Mouse (Mus musculus): Measurements from ENCODE around the gene Gm10382.
"Not testable (repeated sequence)": the region's sequence is repeated elsewhere in the genome, so short reads cannot be mapped to it uniquely, and the experiment has no call there.

Gm10382 gene

DNA sequence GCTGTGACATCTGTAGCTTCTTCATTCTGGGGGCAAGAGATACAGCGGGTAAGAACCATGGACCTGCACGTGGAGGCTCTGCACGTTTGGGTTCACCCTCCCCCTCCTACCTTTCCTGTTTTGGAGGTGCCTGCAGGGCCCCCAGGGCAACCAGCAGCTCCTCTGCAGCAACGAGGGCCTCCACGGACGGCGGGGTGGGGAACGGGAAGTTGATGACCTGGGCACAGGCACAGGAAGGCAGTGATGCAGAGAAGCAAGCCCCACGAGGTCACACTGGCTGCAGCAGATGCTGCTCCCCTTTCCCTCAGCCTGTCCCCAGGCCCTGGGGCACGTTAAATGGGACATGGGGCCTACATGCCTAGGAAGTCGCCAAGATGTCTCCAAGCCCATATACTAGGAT is 30.0 kb downstream of the Gm10382 start:
- no peak for DNase-seq

DNA sequence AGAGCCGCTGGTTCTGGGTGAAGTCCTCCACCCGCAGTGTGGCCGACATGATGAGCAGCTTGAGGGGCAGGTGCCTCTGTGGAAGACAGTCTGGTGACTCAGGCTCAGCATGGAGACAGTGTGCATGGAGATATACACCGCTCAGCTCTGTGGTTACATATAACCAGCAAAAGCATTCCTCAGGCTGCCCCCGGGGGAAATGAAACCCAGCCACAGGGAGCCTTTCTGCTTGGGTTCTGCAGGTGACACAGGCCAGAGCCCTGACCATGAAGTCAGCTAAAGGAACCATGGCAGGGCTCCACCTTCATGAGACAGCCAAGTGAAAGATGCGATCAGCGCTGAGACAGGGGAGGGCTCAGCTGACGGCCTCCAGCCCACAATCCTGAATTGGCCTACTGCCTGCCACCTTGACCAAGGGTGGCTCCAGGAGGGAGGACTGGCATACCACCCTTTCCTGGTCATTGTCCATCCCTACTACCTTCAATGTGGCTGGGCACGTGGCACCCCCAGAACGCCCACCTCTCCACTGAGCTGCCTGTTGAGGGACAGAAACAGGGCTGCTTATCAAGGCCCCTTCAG is 36.7 kb downstream of the Gm10382 start:
- no peak for DNase-seq

DNA sequence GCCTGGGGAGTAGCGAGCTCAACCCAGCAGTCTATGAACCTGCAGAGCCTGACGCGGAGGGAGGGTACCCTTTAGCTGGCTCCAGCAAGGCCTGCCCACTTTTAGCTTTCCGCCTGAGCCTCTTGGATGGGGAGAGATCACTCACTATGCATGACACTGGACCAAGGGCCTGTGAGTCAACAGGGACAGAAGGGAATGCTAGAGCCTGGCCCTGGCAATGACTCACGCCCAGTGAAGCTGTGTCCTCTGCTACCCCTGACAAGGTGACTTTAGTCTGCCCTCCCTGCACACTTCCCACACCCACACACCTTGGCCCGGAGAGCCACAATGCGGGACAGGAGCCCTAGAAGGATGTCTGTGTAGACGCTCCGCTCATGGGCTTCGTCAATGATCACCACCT is 37.2 kb downstream of the Gm10382 start:
- DNase-seq, result no peak

GRCm38 (mm10) chr5:125432324-125432723 is 43.2 kb downstream of the Gm10382 start:
- DNase-seq, result not testable (repeated sequence)

- peak; percentile 96 for DNase-seq
Measured at GRCm38 (mm10) chr5:125433793-125434337, 44.7 kb downstream of the Gm10382 start, which contains the start of gene Dhx37. TSS of gene Dhx37 (minus strand) at chr5:125434121.

- DNase-seq, result not testable (repeated sequence)
Measured at GRCm38 (mm10) chr5:125434347-125434746, 45.2 kb downstream of the Gm10382 start.

Data from right cerebral cortex, postnatal 14 days (tissue).